Mouse (Mus musculus): ENCODE measurements at regions not wholly inside any gene's neighbourhood (a gene's known extent, or its start where the extent isn't known, plus 50 kb on each side); places are given as distances from the start of the nearest gene placed in this dataset.
A peak's percentile ranks its signal among the peaks of the same experiment; 100 is the strongest.
"Not testable (repeated sequence)": the region's sequence is repeated elsewhere in the genome, so short reads cannot be mapped to it uniquely, and the experiment has no call there.

DNA sequence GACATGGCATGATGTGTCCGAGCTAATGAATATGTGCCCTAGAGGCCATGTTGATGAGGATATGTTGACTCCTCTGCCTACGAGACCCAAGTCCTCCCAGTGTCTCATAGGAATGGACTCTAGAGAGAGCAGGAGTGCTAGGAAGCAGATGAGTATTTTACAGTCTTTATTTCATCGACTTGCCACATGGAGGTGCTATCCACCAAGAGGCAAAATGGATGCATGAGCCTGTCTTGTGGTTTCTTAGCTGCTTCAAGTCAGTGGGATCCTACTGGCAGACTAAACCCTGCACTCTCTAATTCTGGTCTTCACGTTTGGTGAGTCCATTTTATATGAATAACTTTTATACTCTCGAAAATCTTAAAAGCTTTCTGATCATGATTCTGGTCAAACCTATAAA lies 253.4 kb downstream of the Dad1 start:
- peak; percentile 31 for DNase-seq (ENCODE audit: low read depth, low spot score)

DNA sequence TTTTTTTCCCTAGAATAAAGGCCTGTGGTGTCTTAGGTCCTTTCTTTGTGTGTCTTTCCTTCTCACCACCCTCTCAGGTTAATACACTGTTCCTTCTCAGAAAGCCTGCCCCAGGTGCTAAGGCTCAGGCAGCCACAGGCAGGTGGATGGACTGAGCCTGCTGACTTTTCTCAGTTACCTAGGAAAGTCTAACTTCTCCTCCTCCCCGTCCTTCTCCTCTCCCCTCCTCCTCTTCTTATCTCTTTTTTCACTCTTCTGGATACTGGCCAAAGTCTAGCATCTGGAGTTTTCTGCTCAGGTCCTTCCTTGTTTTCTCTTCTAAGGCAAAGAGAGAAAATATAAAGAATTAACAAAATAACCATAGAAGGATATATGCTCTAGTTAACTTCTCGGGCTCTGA lies 260.5 kb downstream of the Dad1 start:
- DNase-seq (ENCODE audit: low read depth, low spot score): no peak

GRCm38 (mm10) chr14:53992712-53993286 lies 261.1 kb downstream of the Dad1 start:
- no peak for DNase-seq (ENCODE audit: low read depth, low spot score)

DNA sequence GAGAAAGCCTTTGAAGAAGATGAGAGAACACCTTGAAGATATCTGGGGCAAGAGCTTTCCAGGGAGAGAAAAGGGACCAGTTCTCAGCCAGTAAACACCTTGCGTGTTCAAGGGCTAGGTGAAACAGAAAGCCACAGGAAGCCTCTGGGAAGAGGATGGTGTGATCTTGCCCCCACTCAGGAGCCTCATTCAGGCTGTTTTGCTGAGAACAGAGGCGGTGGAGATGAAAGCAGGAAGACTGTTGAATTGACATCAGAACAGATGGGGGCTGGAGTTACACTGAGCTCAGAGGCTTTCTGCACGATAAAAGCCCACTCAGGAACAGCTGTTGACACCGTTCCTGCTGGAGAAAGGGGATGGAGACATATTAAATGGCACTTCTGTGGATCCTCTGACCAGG lies 262.5 kb downstream of the Dad1 start:
- no peak for DNase-seq (ENCODE audit: low read depth, low spot score)

- no peak for DNase-seq (ENCODE audit: low read depth, low spot score)
Observed at GRCm38 (mm10) chr14:53980771-53981170, 273.1 kb downstream of the Dad1 start.

GRCm38 (mm10) chr14:53961426-53961825 lies 292.5 kb downstream of the Dad1 start:
- not testable (repeated sequence) for DNase-seq (ENCODE audit: low read depth, low spot score)

DNA sequence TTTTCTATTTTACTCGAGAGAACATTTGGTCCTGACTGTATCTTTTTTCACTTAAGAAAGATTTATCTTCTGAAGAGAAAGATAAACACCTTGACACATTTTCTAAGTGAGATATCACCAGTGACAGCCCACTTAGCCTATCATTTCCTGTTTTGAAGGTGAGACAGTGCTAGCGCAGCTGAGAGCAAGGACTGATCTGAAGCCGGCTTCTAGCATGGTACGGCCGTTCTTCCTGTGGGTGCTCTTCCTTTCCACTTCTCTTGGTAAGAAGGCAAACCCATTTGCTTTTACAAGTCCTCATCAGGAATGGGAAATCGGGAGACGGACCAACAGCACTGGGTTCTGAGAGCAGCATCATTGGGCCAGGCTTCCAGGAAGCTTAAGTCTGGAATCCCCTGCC lies 293.1 kb downstream of the Dad1 start:
- DNase-seq (ENCODE audit: low read depth, low spot score): no peak

- DNase-seq (ENCODE audit: low read depth, low spot score): not testable (repeated sequence)
Observed at GRCm38 (mm10) chr14:53935791-53936231, 318.1 kb downstream of the Dad1 start.

DNA sequence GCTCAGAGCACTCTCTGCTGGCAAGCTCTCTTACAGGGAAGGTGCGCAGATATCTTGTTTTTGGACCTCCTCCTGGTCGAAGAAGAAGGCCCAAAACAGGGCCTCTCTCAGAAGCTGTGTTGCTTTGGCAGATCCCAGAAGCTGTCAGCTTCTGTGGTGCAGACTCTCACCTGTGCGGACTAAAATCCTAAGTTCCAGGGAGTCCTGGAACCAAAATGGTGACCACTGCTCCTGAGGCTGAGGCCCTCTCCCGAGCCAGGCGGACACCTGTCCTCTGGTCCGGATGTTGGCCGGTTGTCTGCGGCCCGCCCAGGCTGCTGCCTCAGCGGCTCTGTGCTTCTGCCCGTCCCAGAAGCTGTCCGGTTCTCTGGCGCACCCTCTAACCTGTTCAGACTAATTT lies 318.6 kb downstream of the Dad1 start:
- DNase-seq (ENCODE audit: low read depth, low spot score): not testable (repeated sequence)

DNA sequence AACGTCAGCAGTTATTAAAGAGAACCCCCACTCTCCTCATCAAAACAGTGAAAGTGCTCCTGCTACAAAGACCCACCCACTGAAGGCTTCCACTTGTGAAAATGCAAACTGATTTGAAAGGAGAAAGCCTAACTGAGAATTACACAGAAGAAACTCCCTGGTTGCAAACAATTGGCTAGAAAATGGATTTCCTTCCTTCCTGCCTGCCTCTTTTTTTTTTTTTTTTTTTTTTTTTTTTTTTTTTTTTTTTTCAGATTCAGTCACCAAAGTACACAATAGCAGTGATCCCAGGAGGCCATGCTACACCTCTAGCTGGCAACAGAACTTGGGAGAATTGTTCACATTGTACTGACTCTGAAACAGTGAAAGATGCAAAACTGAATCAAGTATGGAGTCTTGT lies 343.0 kb downstream of the Dad1 start:
- DNase-seq (ENCODE audit: low read depth, low spot score): no peak

GRCm38 (mm10) chr14:53904578-53904977 lies 349.3 kb downstream of the Dad1 start:
- DNase-seq (ENCODE audit: low read depth, low spot score): no peak

DNA sequence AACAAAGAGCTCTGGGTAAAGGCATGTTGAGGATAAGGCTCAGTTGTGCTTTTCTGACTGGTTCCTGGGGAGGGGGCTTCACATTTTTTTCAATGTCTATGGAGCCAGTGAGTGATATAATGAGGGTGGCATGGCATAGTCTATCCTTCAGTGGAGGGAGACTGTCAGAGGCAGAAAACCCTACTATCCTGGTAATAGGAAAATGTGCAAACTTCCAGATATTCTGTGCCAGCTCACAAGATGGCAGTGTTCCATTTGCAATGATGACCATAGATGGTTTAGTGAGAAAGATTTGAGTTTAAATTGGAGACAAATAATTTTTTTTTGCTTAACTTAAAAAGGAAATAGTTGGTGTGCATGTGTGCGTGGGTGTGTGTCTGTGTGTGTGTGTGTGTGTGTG lies 352.8 kb downstream of the Dad1 start:
- DNase-seq (ENCODE audit: low read depth, low spot score): no peak

- DNase-seq (ENCODE audit: low read depth, low spot score): peak; percentile 15
Observed at GRCm38 (mm10) chr14:53881304-53881703, 372.6 kb downstream of the Dad1 start.

- no peak for DNase-seq (ENCODE audit: low read depth, low spot score)
Observed at GRCm38 (mm10) chr14:53876581-53876980, 377.3 kb downstream of the Dad1 start.

- DNase-seq (ENCODE audit: low read depth, low spot score): no peak
Observed at GRCm38 (mm10) chr14:53875736-53876135, 378.2 kb downstream of the Dad1 start.

DNA sequence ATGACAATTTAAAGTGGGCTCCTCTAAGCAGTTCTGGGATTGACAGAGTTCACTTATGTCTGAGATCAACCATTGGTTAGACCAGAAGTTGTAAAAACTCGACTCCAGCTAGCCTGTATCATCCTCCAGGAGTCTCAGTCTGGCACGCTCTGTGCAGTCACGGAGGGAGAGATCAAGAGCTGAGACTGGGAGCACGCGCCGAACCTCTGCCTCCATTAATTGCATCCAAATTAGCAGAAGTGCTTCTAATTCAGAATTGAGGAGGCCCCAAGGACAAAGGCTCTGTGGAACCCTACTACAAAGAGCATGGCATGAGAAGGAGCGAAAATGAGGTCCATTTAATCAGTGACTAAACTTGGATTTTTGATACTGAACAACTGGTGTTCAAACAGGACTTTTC lies 406.9 kb downstream of the Dad1 start:
- no peak for DNase-seq (ENCODE audit: low read depth, low spot score)

- DNase-seq (ENCODE audit: low read depth, low spot score): no peak
Observed at GRCm38 (mm10) chr14:53845646-53846045, 408.3 kb downstream of the Dad1 start.

GRCm38 (mm10) chr14:53832553-53832952 lies 421.4 kb downstream of the Dad1 start:
- peak; percentile 11 for DNase-seq (ENCODE audit: low read depth, low spot score)

GRCm38 (mm10) chr14:53831651-53832050 lies 422.3 kb downstream of the Dad1 start:
- no peak for DNase-seq (ENCODE audit: low read depth, low spot score)

DNA sequence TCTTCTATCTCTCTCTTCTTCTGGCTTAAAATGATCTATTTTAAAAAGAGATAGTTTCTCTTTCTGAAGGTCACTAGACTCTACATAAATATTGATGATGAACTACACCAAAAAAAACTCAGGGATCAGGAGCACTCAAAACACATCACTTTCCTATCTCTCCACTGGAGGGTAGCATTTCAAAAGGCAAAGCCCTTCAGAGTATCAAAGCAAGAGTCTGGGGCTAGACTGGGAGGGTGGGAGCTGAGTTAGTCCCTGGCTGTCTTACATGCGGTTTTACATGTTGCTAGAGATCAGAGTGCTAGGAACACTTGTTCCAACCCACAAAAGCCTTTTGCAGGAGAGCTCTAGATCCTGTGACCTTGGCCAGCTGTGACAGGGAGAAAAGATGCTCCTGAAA lies 423.2 kb downstream of the Dad1 start:
- peak; percentile 49 for DNase-seq (ENCODE audit: low read depth, low spot score)

GRCm38 (mm10) chr14:53826782-53827181 lies 427.1 kb downstream of the Dad1 start:
- DNase-seq (ENCODE audit: low read depth, low spot score): no peak

DNA sequence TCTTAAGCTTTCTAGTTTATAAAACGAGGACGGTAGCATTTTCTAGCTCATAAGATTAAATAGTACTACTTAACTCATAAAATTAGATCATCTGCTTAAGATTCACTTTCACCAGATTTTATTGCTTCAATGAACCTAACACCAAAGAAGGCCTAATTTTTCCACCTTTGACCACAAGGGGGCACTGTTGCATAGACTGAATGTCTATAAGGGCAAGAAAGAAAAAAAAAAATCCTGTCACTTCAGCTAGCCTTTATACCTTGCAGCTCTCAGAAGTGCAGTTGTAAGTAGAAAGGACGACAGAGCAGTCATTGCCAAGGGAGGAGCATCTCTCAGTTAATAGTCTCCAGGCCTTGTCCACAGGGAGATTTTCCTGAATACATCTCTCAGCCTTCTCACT lies 447.7 kb downstream of the Dad1 start:
- peak; percentile 17 for DNase-seq (ENCODE audit: low read depth, low spot score)

DNA sequence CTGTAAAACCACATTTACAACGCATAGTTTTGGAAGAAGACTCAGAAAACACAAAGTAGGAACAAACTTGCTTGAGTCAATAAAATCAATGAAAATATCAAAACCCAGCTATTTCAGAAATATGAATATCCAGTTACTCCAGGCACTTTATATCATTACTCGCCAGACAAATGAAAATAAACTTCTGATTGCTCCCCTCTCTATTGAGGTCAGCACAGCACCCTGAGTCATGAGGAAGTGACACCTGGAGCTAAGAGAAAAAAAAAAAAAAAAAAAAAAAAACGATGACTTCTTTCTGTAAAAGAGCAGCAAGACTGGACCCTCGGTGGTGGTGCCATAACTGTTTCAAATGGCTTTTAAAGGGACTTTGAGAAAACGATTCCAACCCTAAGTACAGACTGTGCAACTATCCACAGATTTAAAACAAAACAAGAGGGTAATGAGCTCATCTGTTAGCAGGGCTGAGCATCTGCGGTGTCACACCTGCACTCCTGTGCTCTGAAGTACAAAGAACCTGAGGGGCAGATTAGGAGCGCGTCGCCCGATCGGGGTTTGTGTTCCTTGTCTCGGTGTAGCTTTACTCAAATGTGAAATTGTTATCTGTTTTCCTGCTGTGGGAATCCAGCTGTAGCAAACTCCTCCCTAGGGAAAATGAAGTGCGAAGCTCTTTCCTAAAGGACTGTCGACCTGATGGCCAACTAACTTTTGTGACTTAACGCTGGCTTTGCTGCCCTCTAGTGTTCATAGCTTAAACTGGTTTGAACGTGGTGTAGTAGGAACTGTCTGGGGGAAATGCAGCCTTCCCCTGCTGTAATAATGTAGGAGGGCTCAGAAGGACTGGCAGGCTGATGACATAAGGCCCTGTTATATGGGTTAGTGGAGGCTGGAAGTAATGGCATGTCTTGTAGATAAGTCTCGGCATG lies 449.9 kb downstream of the Dad1 start:
- peak; percentile 88 for DNase-seq (ENCODE audit: low read depth, low spot score)

Data from ES-CJ7 (cell line).